Mouse (Mus musculus) midbrain, embryonic 11.5 days (tissue): ENCODE results near the gene Efcab9. TPM values are rescaled to one million over a fixed set of nuclear protein-coding genes. Genes with fewer than 3 reads are reported as not detected.

Experiments
- ATAC-seq: fragments of 200-750 bp; cut with Nextera tagmentation; 2 replicates; pipeline ENCODE4 v1.8.0; 2017; ENCODE audit warnings: moderate TSS enrichment, moderate library complexity; ENCODE audit not compliant: low FRiP score
- DNase-seq: peaks from one replicate; pipeline ENCODE4 v3.0.0; 2015; ENCODE audit warnings: low spot score; ENCODE audit errors: missing footprints
- H3K27ac ChIP-seq: fragments of 300-500 bp; sonication (generic); 2 replicates; pipeline ENCODE4 v1.5.1; 2014; ENCODE audit warnings: low read depth, low read length
- H3K27me3 ChIP-seq: fragments of 300-500 bp; sonication (generic); 2 replicates; pipeline ENCODE4 v1.6.1; 2014; ENCODE audit warnings: mild to moderate bottlenecking, low read length, moderate library complexity, mixed read lengths; ENCODE audit not compliant: control insufficient read depth, insufficient read depth
- H3K36me3 ChIP-seq: fragments of 300-500 bp; sonication (generic); 2 replicates; pipeline ENCODE4 v1.6.1; 2014; ENCODE audit warnings: mild to moderate bottlenecking, low read length, moderate library complexity, mixed read lengths; ENCODE audit not compliant: control insufficient read depth, insufficient read depth
- H3K4me1 ChIP-seq: fragments of 300-500 bp; sonication (generic); 2 replicates; pipeline ENCODE4 v1.6.1; 2014; ENCODE audit warnings: low read length; ENCODE audit not compliant: control insufficient read depth, insufficient read depth
- H3K4me2 ChIP-seq: fragments of 300-500 bp; sonication (generic); 2 replicates; pipeline ENCODE4 v1.6.1; 2014; ENCODE audit warnings: mild to moderate bottlenecking, moderate library complexity
- H3K4me3 ChIP-seq: fragments of 300-500 bp; sonication (generic); 2 replicates; pipeline ENCODE4 v1.5.1; 2014; ENCODE audit warnings: low read depth, low read length
- H3K9ac ChIP-seq: fragments of 300-500 bp; sonication (generic); 2 replicates; pipeline ENCODE4 v1.6.1; 2014; ENCODE audit warnings: low read length
- H3K9me3 ChIP-seq: fragments of 300-500 bp; sonication (generic); 2 replicates; pipeline ENCODE4 v1.6.1; 2016; ENCODE audit warnings: low read length; ENCODE audit not compliant: control insufficient read depth
- WGBS: fragments of 180-500 bp; shearing (Covaris S2); extraction: QIAGEN DNeasy Blood & Tissue Kit; methylation state at CpG from one replicate; pipeline ENCODE4 v1.1.7; 2014; 5-methylcytosine and 5-hydroxymethylcytosine counted together
- polyA plus RNA-seq: library from polyadenylated mRNA; unstranded; fragments of >200 nt; fragmentation: Nextera tagmentation; extraction: Ambion mirVana; gene quantifications from 2 replicates; pipeline ENCODE4 v1.2.1, GENCODE M21; 2014

Gene Efcab9
- polyA plus RNA-seq, 1 experiment from 2014 or later, result 0.23 TPM

GRCm38 (mm10) chr11:32481525-32481924 lies 50.4 kb downstream of the Efcab9 start:
- H3K36me3 ChIP-seq, result no peaks in the 10 kb centered on the region
- DNase-seq (no peak), ATAC-seq (no peak)
- H3K4me3 ChIP-seq, result no peak overlapping the region
- H3K27me3 ChIP-seq, result no peaks in the 10 kb centered on the region
- WGBS, result 87% methylated on average over 2 of the region's 2 CpGs
- no peak overlapping the region for H3K27ac ChIP-seq
- no peaks in the 10 kb centered on the region for H3K9me3 ChIP-seq
- H3K9ac ChIP-seq, result no peak overlapping the region
- H3K4me2 ChIP-seq, result no peak overlapping the region
- H3K4me1 ChIP-seq, result no peaks in the 10 kb centered on the region

GRCm38 (mm10) chr11:32475487-32476236 lies 56.2 kb downstream of the Efcab9 start:
- Histone ChIP-seq H3K27ac (no peak overlapping the region), H3K36me3 (no peaks in the 10 kb centered on the region), H3K4me1 (no peaks in the 10 kb centered on the region), H3K4me3 (no peak overlapping the region), H3K4me2 (no peak overlapping the region), H3K27me3 (no peaks in the 10 kb centered on the region), H3K9ac (no peak overlapping the region), H3K9me3 (no peaks in the 10 kb centered on the region)
- ATAC-seq, result no peak
- 76% methylated on average over 5 of the region's 5 CpGs for WGBS
- DNase-seq, result no peak

GRCm38 (mm10) chr11:32474725-32475124 lies 57.2 kb downstream of the Efcab9 start:
- ATAC-seq, result no peak
- WGBS, result 82% methylated on average over 3 of the region's 3 CpGs
- H3K9me3 ChIP-seq, result no peaks in the 10 kb centered on the region
- H3K4me1 ChIP-seq, result no peaks in the 10 kb centered on the region
- H3K4me3 ChIP-seq, result no peak overlapping the region
- H3K9ac ChIP-seq, result no peak overlapping the region
- H3K27me3 ChIP-seq, result no peaks in the 10 kb centered on the region
- H3K36me3 ChIP-seq, result no peaks in the 10 kb centered on the region
- no peak overlapping the region for H3K4me2 ChIP-seq
- DNase-seq, result no peak
- H3K27ac ChIP-seq, result no peak overlapping the region

Other genes starting within 250 kb of the Efcab9 start
- gene Hba-a1, start 248.6 kb downstream of the Efcab9 start, polyA plus RNA-seq, result 2,946 and 2,965 TPM in 2 replicates
- 6.9 and 7.2 TPM in 2 replicates for gene Hbq1b, start 245.1 kb downstream of the Efcab9 start, polyA plus RNA-seq
- gene Hba-a2, start 235.6 kb downstream of the Efcab9 start, polyA plus RNA-seq, result 5,591 and 5,690 TPM in 2 replicates
- gene Hbq1a, start 232.0 kb downstream of the Efcab9 start, polyA plus RNA-seq, result 0.30 and 0.77 TPM in 2 replicates
- gene Sh3pxd2b, start 184.3 kb downstream of the Efcab9 start, polyA plus RNA-seq, result 21.4 and 23.2 TPM in 2 replicates
- gene Ubtd2, start 76.7 kb downstream of the Efcab9 start, polyA plus RNA-seq, result 67.7 and 71.6 TPM in 2 replicates
- 0.58 and 0.67 TPM in 2 replicates for gene Stk10, start 1.2 kb upstream of the Efcab9 start, polyA plus RNA-seq
- 104 TPM in 2 replicates for gene Fbxw11, start 110.6 kb upstream of the Efcab9 start, polyA plus RNA-seq